Mouse (Mus musculus): ENCODE data around the gene Fndc4.

- no peak for TF ChIP-seq USF1 (IDR thresholded peaks at IDR 0.05; ENCODE audit: low read depth)
- no peak for TF ChIP-seq MAX (IDR thresholded peaks at IDR 0.05)
- no peak for TF ChIP-seq FOSL1 (IDR thresholded peaks at IDR 0.05; ENCODE audit: insufficient read depth, low read length, poor library complexity, severe bottlenecking)
- no peak for TF ChIP-seq MYOD1 (IDR thresholded peaks at IDR 0.05; ENCODE audit: control insufficient read depth, insufficient read length, low read depth)
- no peak for TF ChIP-seq CTCF (IDR thresholded peaks at IDR 0.05; ENCODE audit: control insufficient read depth, insufficient read depth, insufficient read length)
- no peak for TF ChIP-seq MYOG (IDR thresholded peaks at IDR 0.05; ENCODE audit: control insufficient read depth, extremely low read depth, insufficient read length)
- TF ChIP-seq CEBPB (IDR thresholded peaks at IDR 0.05; ENCODE audit: low read depth), result no peak
These were observed 1.3 kb upstream of the Fndc4 start, which contains the start of gene Gckr for GRCm38 (mm10) chr5:31297047-31297757.
